ENCODE assay signal across 8 mouse cellular contexts in genomic region chr17:48274885-48275284, GRCm38 (mm10). TPM values are rescaled to one million over a fixed set of nuclear protein-coding genes. Genes with fewer than 3 reads are reported as not detected.
DNase-seq lines count a peak whose midpoint lies in the region; TF ChIP-seq lines count a peak whose summit lies in the region.

No protein-coding gene starts in this region.

- intact Hi-C loops in gastrocnemius, postnatal 36 days (cut with DNase I), result loop anchor here (5.0 to 10.0 kb wide), 2 partner anchors 180 to 327 kb away; partner anchors contain the start of genes Tspo2 and Unc5cl

- TF ChIP-seq POLR2A in cortical plate, adult 2 months (IDR thresholded peaks at IDR 0.05; ENCODE audit: extremely low read depth, insufficient read depth, low read length), result no peak
- TF ChIP-seq POLR2A in lung, adult 2 months (IDR thresholded peaks at IDR 0.05; ENCODE audit: borderline replicate concordance, extremely low read depth, low read depth, low read length), result no peak

- no peaks in the 10 kb centered on the region for H3K4me1 ChIP-seq in cortical plate, adult 2 months (ENCODE audit: control insufficient read depth, insufficient read depth, low read length)
- H3K4me1 ChIP-seq in lung, adult 2 months (ENCODE audit: control insufficient read depth, insufficient read depth, low read length), result no peaks in the 10 kb centered on the region

- 29% methylated on average over 6 of the region's 6 CpGs for WGBS in lung, adult 2 months

- peak; percentile 89 for DNase-seq in CD4-positive, CD25-positive, alpha-beta regulatory T cell, adult 2 months (ENCODE audit: low read depth, low spot score)
- DNase-seq in ZHBTc4 (ENCODE audit: low read depth, low spot score), result peak; percentile 92
- peak; percentile 46 to 49 for DNase-seq in gastrocnemius, postnatal 36 days
- peak; percentile 71 to 85 for DNase-seq in layer of hippocampus, adult 2 months (ENCODE audit: low spot score in 2 of 2)
- DNase-seq in lung, adult 2 months, result peak; percentile 64
- DNase-seq in retina, postnatal 1 day, result peak; percentile 84
- peak; percentile 35 to 57 for DNase-seq in urinary bladder, adult 18-20 months (ENCODE audit: low spot score in 2 of 2)

- no peak overlapping the region for H3K4me3 ChIP-seq in cortical plate, adult 2 months (ENCODE audit: insufficient read depth, low read length)
- no peak overlapping the region for H3K4me3 ChIP-seq in layer of hippocampus, adult 2 months
- no peak overlapping the region for H3K4me3 ChIP-seq in lung, adult 2 months (replicated peaks; ENCODE audit: extremely low read depth, low read depth, low read length)

- TF ChIP-seq CTCF in cortical plate, adult 2 months (IDR thresholded peaks at IDR 0.05; ENCODE audit: extremely low read depth, insufficient read depth, low read length), result peak; percentile 89
- peak; percentile 92 for TF ChIP-seq CTCF in layer of hippocampus, adult 2 months (conservative IDR thresholded peaks at IDR 0.05)
- peak; percentile 63 for TF ChIP-seq CTCF in lung, adult 2 months (IDR thresholded peaks at IDR 0.05; ENCODE audit: insufficient read depth, low read length)

- no peak overlapping the region for H3K27ac ChIP-seq in cortical plate, adult 2 months (ENCODE audit: insufficient read depth, low read length)
- no peak overlapping the region for H3K27ac ChIP-seq in layer of hippocampus, adult 2 months

RNA-seq across cellular contexts. Expression of gene Treml4, which starts 10.8 kb away (rescaled TPM):
- 0.38 and 0.55 TPM in 2 replicates for polyA plus RNA-seq in cortical plate, adult 2 months (2012; rRNA removed)
- total RNA-seq in gastrocnemius, postnatal 36 days (2021), result not detected
- total RNA-seq in layer of hippocampus, adult 2 months (2021), result not detected
- polyA plus RNA-seq in lung, adult 2 months (2012; rRNA removed), result 8.0 and 11.7 TPM in 2 replicates

RNA-seq across cellular contexts. Expression of gene Treml2, which starts 24.4 kb away (rescaled TPM):
- polyA plus RNA-seq in cortical plate, adult 2 months (2012; rRNA removed), result 0.30 and 0.31 TPM in 2 replicates
- under 1 TPM in 1 of 2 experiments, not detected in 1; 0.05 TPM for total RNA-seq in gastrocnemius, postnatal 36 days (2021)
- under 1 TPM; 0.25 to 0.36 TPM for total RNA-seq in layer of hippocampus, adult 2 months (2021)
- 3.0 and 6.0 TPM in 2 replicates for polyA plus RNA-seq in lung, adult 2 months (2012; rRNA removed)

RNA-seq across cellular contexts. Expression of gene Trem3, which starts 27.3 kb away (rescaled TPM):
- 0.30 and 0.38 TPM in 2 replicates for polyA plus RNA-seq in cortical plate, adult 2 months (2012; rRNA removed)
- not detected for total RNA-seq in gastrocnemius, postnatal 36 days (2021)
- total RNA-seq in layer of hippocampus, adult 2 months (2021), result not detected
- 0.74 and 1.3 TPM in 2 replicates for polyA plus RNA-seq in lung, adult 2 months (2012; rRNA removed)

RNA-seq across cellular contexts. Expression of gene B430306N03Rik, which starts 41.1 kb away (rescaled TPM):
- polyA plus RNA-seq in cortical plate, adult 2 months (2012; rRNA removed), result 0.08 and 0.17 TPM in 2 replicates
- under 1 TPM in 1 of 2 experiments, not detected in 1; 0.07 TPM for total RNA-seq in gastrocnemius, postnatal 36 days (2021)
- total RNA-seq in layer of hippocampus, adult 2 months (2021), result not detected
- polyA plus RNA-seq in lung, adult 2 months (2012; rRNA removed), result 1.0 and 1.8 TPM in 2 replicates

RNA-seq across cellular contexts. Expression of gene Trem1, which starts 42.3 kb away (rescaled TPM):
- polyA plus RNA-seq in cortical plate, adult 2 months (2012; rRNA removed), result 0.04 TPM in 1 of 2 replicates, not detected in the other
- total RNA-seq in gastrocnemius, postnatal 36 days (2021), result not detected
- not detected for total RNA-seq in layer of hippocampus, adult 2 months (2021)
- polyA plus RNA-seq in lung, adult 2 months (2012; rRNA removed), result 0.68 and 1.2 TPM in 2 replicates
